Comparison of ENCODE assay signal across 9 mouse cellular contexts in the genomic region with DNA sequence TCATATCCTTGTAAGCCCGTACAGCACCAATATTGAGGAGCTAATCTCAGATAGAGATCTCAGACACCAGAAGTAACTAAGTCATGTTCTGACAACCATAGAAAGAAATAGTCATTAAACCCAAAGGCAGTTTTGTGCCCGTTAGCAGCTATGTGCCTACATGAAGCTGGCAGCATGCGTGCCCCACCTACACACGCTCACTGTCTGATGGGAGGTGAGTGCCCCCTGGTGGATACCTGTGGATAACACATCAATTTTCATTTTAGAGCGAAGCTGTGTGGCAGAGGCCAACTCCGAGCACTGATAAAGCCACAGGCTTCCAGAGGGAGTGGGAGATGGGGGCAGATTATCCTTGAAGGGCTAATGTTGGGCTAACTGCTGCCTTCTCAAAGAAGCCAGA. TPM values are rescaled to one million over a fixed set of nuclear protein-coding genes. Genes with fewer than 3 reads are reported as not detected.
DNase-seq lines count a peak whose midpoint lies in the region; TF ChIP-seq lines count a peak whose summit lies in the region.
"Had no signal": no experiment of that assay in that cellular context is flagged by ENCODE, and none has a peak within 500 bp of the region (broad histone marks: within the 10 kb centered on the region; RNA-seq: fewer than 3 reads in every experiment).

No protein-coding gene starts in this region.

- no peaks in the 10 kb centered on the region for H3K9me3 ChIP-seq in ES-Bruce4 (replicated peaks; ENCODE audit: control insufficient read depth, insufficient read depth, low read length, poor library complexity, severe bottlenecking)

- no peak for TF ChIP-seq POLR2A in ES-Bruce4 (IDR thresholded peaks at IDR 0.05; ENCODE audit: insufficient read depth, low read length)

- TF ChIP-seq EP300 in ES-Bruce4 (IDR thresholded peaks at IDR 0.05; ENCODE audit: insufficient read depth, low read depth, low read length), result no peak

- no peak overlapping the region for H3K9ac ChIP-seq in ES-Bruce4 (ENCODE audit: low read depth, poor library complexity, severe bottlenecking)

- H3K4me3 ChIP-seq in ES-Bruce4 (ENCODE audit: low read depth, low read length), result no peak overlapping the region

- peak; percentile 70 for DNase-seq in adrenal gland, adult 2 months
- peak; percentile 38 for DNase-seq in embryo, embryonic 11.5 days (ENCODE audit: low read depth, low spot score)
- peak; percentile 60 to 66 for DNase-seq in heart, postnatal 14 days
- DNase-seq in layer of hippocampus, postnatal 10 days (ENCODE audit: low spot score in 2 of 2), result peak; percentile 78 to 81
- DNase-seq in lung, postnatal 4 days, result peak; percentile 30 to 69
- peak; percentile 74 to 81 for DNase-seq in right cerebral cortex, postnatal 10 days (ENCODE audit: low spot score in 2 of 2)
- peak; percentile 28 for DNase-seq in yolk sac, embryonic 10.5 days (ENCODE audit: low spot score)

- peak; percentile 92 for TF ChIP-seq CTCF in ES-Bruce4 (IDR thresholded peaks at IDR 0.05; ENCODE audit: low read depth, low read length)

- H3K4me1 ChIP-seq in ES-Bruce4 (ENCODE audit: control insufficient read depth, insufficient read depth, low read length), result no peaks in the 10 kb centered on the region

- H3K36me3 ChIP-seq in ES-Bruce4 (ENCODE audit: control insufficient read depth, insufficient read depth, low read length, poor library complexity, severe bottlenecking), result no peaks in the 10 kb centered on the region

- intact Hi-C loops in heart, postnatal 14 days (cut with DNase I), result loop anchor here (1.0 kb wide), 1 partner anchor 23 kb away; no protein-coding TSS in a partner anchor

- no peaks in the 10 kb centered on the region for H3K27me3 ChIP-seq in ES-Bruce4 (ENCODE audit: control insufficient read depth, insufficient read depth, low read length, poor library complexity, severe bottlenecking)

- no peak overlapping the region for H3K27ac ChIP-seq in ES-Bruce4 (ENCODE audit: insufficient read depth, low read length)

RNA-seq across cellular contexts. Expression of gene BC051142, which starts 12.5 kb away (rescaled TPM):
- not detected in 2 replicates for polyA plus RNA-seq in ES-Bruce4 (2011; ENCODE audit: insufficient read depth, insufficient read length, low read depth, missing spikeins)
- 1 to 10 TPM; 2.1 to 2.5 TPM for total RNA-seq in adrenal gland, adult 2 months (2021)
- polyA plus RNA-seq in adrenal gland, adult 2 months (2012; rRNA removed), result 0.74 and 1.1 TPM in 2 replicates
- under 1 TPM in 1 of 2 experiments, not detected in 1; 0.24 TPM for total RNA-seq in heart, postnatal 14 days (2021)
- total RNA-seq in layer of hippocampus, postnatal 10 days (2021), result 1 to 10 TPM; 7.1 to 8.6 TPM
- polyA plus RNA-seq: heart, embryonic 14.5 days had no signal

RNA-seq across cellular contexts. Expression of gene Btnl1, which starts 34.2 kb away (rescaled TPM):
- 0.28 TPM in 1 of 2 replicates, not detected in the other for polyA plus RNA-seq in ES-Bruce4 (2011; ENCODE audit: insufficient read depth, insufficient read length, low read depth, missing spikeins)
- not detected for total RNA-seq in adrenal gland, adult 2 months (2021)
- polyA plus RNA-seq in adrenal gland, adult 2 months (2012; rRNA removed), result not detected in 2 replicates
- not detected for total RNA-seq in heart, postnatal 14 days (2021)
- not detected for total RNA-seq in layer of hippocampus, postnatal 10 days (2021)
- polyA plus RNA-seq: heart, embryonic 14.5 days had no signal

RNA-seq across cellular contexts. Expression of gene Btnl2, which starts 56.5 kb away (rescaled TPM):
- not detected in 2 replicates for polyA plus RNA-seq in ES-Bruce4 (2011; ENCODE audit: insufficient read depth, insufficient read length, low read depth, missing spikeins)
- total RNA-seq in adrenal gland, adult 2 months (2021), result under 1 TPM; 0.40 to 0.73 TPM
- 0.04 and 0.16 TPM in 2 replicates for polyA plus RNA-seq in adrenal gland, adult 2 months (2012; rRNA removed)
- under 1 TPM; 0.27 to 0.33 TPM for total RNA-seq in heart, postnatal 14 days (2021)
- 1 to 10 TPM in 1 of 2 experiments, under 1 TPM in 1; 0.58 to 1.3 TPM for total RNA-seq in layer of hippocampus, postnatal 10 days (2021)
- polyA plus RNA-seq: heart, embryonic 14.5 days had no signal

Comparison
In these comparisons a context has a peak if more than half of its experiments do, and no peak if none do; other contexts are left out.
1. DNase-seq: peak in every context shown above with its lines; median percentile 80 in layer of hippocampus, postnatal 10 days; 78 in right cerebral cortex, postnatal 10 days; 70 in adrenal gland, adult 2 months; 63 in heart, postnatal 14 days; 50 in lung, postnatal 4 days; 38 in embryo, embryonic 11.5 days; 28 in yolk sac, embryonic 10.5 days.